Mouse (Mus musculus) olfactory bulb, adult 2 months (tissue): ENCODE results near the gene Hs6st1.

ENCODE experiments used
- CTCF ChIP-seq: fragments of 200-500 bp; IDR thresholded peaks from 2 replicates; pipeline ENCODE4 v1.5.1; 2012; ENCODE audit warnings: low read depth, mild to moderate bottlenecking, low read length, moderate library complexity; ENCODE audit not compliant: insufficient read depth
- POLR2A ChIP-seq: fragments of 200-500 bp; IDR thresholded peaks from 2 replicates; pipeline ENCODE4 v1.6.1; 2012; ENCODE audit warnings: mild to moderate bottlenecking, low read depth, low read length, moderate library complexity; ENCODE audit not compliant: insufficient read depth

DNA sequence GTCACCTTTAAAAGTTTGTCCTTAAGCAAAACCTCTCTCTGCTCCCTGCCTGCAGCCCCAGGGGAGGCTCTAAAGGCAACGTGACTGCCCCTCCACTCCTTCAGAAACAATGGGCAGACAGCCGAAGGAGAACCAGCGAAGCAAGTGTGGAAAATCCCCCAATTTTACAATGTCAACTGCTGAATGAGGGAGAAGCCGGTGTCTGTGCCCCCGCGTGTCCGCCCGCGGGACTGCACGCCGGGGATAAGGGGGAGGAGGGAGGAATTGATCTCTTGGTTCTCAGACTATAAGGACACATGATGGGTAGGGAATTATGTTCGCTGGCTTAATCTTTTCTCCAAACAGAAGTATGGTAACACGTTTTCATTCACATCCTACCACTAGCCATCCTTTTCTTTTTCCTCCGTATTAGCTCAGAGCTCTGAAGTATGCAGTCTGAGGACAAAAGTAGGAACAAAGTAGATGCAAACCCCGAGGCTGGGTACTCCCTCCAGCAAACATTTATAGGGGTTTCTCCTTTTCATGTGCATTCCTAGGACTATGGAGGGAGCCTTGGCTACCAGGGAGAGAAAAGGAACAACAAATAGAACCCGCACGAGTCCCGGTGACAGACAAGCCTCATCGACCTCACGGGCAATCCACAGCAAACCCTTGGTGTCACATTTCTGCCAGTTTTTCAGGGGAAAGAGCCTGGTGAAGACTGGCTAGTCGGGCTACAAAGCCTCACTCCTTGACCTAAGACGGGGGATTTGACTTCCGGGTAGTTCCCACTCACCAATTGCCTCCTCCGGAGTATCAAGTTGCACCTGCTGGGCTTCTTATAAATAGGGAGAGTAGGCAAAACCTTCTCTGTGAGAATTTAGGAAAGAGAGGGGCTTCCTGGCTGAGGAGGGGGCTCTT lies 3.1 kb upstream of the Hs6st1 start:
- peak; percentile 70 for TF ChIP-seq CTCF
- no peak for TF ChIP-seq POLR2A
